Mouse (Mus musculus): ENCODE results near the gene Slco3a1. TPM values are rescaled to one million over a fixed set of nuclear protein-coding genes. Genes with fewer than 3 reads are reported as not detected.
A peak's percentile ranks its signal among the peaks of the same experiment; 100 is the strongest.

The Slco3a1 gene
- total RNA-seq, 2 experiments from 2014 or later, result 53.9 to 56.2 TPM

DNA sequence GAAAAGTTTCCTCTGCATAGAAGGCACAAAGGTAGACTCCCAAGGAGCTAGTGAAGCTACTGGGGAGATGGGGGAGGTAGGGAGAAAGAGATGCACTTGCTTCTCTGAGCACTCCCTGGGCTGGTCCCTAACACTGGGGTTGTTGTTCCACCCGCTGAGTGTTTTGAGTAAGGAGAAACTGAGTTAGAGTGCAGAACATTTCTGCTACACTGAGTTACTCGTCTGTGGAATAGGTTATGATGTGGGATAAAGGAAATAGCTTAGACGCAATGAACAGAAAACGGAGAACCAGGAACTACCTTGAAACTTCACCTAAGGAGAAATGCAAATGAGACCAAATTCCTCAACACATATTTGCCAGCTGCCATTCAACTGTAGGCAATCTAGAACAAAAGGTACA lies 155.4 kb downstream of the Slco3a1 start:
- DNase-seq (ENCODE audit: extremely low spot score in 1 of 2, low spot score in 1 of 2), result no peak

DNA sequence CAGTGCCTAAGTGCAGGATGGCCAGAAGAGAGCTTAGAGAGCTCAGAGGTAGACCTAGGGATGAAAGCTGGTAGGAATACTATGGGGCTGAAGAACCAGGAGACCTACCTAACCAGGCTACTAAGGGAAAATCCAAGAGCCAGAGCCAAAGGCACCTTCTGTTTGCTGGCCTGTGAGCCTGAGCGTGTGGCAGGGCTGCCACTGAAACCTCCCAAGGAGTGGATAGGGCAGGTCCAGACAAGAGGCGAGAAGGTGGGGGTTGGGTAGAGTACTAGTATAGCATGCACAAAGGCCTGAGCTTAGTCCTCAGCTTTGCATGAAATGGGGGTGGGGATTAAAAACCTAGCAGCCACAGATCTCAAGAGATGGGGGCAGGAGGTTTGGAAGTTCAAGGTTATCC lies 156.3 kb downstream of the Slco3a1 start:
- DNase-seq (ENCODE audit: extremely low spot score in 1 of 2, low spot score in 1 of 2), result no peak

DNA sequence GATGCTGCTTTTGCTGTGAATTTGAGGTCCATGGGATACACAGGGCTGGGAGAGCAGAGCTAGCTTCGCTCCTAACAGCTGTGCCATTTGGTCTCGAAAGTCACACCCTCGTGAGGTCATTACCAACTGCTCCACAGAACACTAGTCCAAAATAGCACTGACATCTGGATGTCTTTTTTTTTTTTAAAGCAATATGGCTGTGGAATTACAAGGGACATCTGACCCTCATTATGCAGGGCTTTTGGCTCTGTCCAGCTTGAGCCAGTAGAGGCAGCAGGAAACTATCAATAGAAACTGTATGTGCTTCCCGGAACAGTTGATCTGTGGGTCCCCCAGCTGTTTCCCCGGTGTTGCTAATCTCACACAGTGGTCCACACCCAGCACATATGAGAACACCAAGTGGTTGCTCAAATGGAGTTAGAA lies 163.1 kb downstream of the Slco3a1 start:
- no peak for DNase-seq (ENCODE audit: extremely low spot score in 1 of 2, low spot score in 1 of 2)

DNA sequence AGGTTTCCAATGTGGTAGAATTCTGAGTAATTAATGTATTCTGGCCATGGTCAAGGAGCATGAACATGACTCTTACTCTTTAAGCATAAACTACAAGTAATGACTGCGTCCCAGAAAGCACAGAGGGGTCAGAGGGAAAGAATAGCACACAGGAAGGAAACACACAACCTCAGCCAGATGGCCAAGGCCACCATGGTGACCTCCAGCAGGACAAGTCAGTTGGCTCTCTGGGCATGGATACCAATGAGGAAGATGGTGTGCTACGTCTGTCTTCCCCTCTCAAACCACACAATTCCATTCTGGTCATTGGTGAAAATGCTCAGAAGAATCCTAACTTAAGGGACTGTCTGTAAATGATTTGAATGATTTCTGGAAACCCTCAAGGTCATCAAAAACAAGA lies 165.0 kb downstream of the Slco3a1 start:
- DNase-seq (ENCODE audit: extremely low spot score in 1 of 2, low spot score in 1 of 2), result no peak

DNA sequence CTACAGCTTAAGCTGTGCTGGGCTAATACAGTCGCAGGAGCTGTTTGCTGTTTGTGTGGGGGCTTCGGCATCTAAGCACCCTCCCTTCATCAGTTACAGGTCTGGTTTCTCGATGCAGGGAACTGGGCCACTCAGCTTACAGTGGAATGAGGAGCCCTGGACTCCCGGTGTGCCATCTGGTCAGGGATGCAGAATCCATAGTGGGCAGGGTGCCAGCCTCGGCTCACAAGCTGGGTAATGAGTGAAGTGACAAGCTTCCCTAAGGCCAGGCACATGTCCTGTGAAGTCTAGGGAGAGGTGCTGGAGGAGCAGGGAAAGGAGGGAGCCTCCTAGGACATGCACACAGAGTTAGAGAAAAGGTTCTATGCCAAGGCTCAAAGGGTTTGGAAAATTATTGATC lies 168.3 kb downstream of the Slco3a1 start:
- peak in 1 of 2 experiments; percentile 38 for DNase-seq (ENCODE audit: extremely low spot score in 1 of 2, low spot score in 1 of 2)

DNA sequence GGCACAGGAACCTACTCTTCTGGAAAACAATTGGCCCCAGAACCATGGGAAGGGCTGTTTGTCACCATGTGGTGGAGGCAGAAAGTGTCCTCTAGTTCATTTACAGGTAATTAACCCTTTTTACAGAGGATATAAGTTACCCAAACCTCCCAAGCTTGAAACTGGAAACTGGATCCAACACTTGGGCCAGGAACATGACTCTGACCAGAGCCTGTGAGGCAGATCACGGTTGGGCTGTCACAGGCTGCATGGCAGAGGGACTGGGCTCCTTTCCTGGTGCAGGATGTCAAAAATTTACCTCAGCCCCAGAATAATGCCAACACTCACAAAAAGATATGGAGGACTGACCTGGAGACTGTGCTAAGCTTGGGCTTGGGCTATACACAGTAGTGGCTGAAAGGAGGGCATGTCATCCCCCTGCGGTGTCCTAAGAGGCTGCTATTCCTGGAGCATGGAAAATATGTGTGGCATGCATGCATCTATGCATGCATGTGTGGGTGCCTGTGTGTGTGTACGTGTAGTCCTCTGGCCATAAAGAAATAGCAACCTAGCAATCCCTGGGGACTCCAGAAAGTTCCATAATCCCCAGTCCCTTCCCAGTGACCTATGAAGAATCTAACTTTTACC lies 171.4 kb downstream of the Slco3a1 start:
- no peak for DNase-seq (ENCODE audit: extremely low spot score in 1 of 2, low spot score in 1 of 2)

DNA sequence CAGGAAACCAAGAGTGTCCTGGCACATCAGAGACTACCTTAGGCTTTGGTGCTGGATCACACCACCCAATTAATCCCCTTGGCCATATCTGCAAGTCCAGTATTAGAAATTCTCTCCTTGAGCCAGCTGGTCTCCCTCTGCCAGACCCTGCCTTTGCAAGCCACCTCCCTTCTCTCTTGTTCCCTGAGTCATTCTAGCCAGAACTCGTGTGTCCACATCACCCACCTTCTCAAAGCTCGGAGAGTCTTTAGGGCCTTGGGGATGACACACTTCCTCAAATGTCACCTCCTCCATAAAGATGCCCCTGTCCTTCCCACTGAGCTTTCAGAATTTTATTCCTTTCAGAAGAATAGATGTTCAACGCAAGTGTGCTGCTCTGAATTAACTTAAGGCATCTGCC lies 172.3 kb downstream of the Slco3a1 start:
- DNase-seq (ENCODE audit: extremely low spot score in 1 of 2, low spot score in 1 of 2), result no peak

DNA sequence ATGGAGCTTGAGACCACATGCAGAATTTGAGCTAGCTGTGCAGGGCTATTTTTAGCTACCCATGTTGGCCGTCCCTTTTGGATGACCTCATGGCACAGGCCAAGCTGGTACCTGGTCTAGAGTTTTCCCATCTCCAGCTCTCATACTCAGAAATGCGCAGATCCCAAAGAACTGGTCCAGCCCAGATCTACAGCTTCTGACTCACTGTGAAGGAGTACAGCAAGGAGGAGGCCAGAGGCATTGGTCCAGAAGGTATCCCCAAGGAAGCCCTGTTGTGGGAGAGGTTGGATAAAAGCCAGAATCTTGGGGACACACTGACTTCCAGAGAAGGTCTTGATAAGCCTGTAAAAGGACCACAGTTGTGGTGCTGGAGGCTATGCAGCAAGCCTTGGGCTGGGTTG lies 172.7 kb downstream of the Slco3a1 start:
- no peak for DNase-seq (ENCODE audit: extremely low spot score in 1 of 2, low spot score in 1 of 2)

DNA sequence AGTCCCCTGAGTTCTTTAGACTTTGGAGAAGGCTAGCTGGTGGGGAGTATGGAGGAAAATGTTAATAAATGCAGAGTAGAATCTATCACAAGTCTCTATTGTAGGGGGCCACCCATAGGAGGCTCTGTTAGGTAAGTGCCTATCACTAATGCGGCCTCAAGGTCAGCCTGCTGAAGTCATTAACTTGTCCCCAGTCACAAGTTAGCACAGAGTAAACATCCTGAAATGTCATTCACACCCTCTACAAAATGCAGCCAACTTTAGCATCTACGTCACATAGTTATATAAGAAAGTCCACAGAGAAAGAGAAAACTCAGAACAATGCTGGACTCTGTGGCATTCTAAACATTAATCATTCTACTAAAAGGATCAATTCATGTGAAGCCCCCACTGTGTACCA lies 173.5 kb downstream of the Slco3a1 start:
- DNase-seq (ENCODE audit: extremely low spot score in 1 of 2, low spot score in 1 of 2), result no peak

DNA sequence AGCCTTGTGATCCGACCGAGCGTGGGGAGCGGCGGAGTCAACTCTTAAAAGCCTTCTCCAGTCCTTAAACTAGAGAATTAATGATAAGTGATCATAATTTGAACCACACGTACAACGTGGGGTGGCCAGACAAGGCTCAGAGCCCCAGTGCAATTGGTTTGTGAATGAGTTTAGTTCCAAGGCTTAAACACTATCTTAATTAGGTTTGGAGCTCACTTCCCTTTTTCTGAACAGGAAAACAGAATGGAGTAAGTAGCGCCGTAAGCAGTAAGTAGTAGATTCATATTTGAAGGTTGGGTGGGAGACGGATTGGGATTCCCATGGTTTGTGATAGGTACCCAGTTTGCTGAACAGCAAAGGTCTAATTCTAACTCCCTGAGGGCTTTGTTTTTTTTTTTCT lies 176.7 kb downstream of the Slco3a1 start:
- DNase-seq (ENCODE audit: extremely low spot score in 1 of 2, low spot score in 1 of 2), result no peak

DNA sequence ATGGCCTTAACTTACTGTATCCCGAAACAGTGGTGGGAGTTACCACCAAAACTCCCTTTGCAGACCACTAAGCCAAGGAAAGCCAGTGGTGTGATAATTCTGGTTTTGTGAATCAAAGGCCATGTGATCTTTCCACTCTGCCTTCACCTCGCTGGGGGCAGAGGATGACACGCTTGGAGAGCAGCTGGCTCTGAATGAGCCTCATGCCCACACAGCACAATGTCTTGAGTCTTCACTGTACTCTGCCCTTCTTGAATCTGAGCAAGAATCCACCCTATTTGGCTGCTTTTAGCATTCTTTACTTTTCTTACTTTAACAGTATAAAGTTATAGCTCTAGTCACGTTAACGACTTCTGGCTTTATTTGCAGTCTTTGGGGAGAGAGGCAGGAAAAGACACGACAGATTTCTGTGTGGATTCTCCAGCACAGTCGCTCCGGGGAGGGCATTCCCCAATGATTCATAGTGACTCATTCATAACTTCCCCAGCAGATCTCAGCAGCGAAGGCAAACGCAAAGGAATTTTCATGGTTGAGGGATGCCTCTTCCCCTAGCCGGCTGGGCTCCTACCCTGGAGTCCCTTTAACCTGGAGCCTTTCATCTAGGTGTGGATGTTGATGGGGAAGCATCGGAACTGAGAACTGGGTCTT lies 178.1 kb downstream of the Slco3a1 start:
- no peak for DNase-seq (ENCODE audit: extremely low spot score in 1 of 2, low spot score in 1 of 2)

DNA sequence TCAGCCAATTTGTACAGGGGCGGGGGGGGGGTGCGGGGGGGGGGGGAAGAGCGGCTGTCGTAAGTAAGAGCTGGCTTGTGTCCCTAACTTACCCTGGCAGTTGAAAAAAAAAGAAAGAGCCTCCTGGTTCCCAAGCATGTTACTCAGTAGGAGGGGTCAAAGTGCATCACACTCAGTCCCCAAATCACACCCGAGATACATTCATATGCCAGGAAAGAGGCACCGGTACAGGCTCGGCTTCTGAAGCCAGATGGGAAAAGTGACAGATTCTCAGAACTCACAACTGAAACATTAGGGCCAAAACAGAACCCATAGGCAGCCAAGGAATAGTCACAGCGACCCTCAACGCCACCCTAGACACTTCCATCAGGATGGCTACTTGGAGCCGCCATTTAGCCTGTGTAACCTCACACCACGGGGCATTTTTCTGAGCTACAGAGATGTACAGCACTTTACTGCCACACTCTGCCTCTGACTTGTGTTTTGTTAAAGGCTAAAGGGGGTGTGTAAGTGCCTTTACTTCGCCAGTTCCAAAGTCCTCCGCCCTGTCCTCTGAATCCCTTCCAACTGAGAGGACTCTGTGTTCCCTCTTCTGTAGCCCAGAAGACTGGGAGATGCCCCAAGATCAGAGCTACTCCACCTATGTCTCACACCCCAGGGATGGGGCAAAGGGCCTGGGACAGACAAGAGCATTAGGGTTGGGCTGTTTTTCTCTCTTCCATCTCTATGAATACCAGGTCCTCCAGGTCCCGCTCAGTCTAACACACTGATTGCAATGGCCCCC lies 179.2 kb downstream of the Slco3a1 start:
- DNase-seq (ENCODE audit: extremely low spot score in 1 of 2, low spot score in 1 of 2), result no peak

DNA sequence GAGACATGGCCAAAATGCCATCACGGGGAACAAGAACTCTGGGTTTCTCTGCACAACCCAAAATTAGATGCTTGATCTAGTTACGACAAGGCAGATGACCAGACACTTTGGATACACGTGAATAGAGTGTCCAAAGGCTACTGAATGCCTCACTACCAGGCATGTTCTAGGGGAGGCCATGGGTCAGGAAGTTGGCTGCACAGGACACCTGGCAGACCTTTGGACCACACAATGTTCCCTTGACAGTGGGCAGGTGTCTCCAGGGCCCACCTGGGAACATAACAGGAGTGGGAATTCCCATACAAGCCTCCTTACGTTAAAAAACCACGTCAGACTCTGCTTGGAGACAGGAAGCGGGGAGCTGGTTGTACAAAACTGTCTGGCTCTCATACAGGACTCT lies 181.5 kb downstream of the Slco3a1 start:
- no peak for DNase-seq (ENCODE audit: extremely low spot score in 1 of 2, low spot score in 1 of 2)

DNA sequence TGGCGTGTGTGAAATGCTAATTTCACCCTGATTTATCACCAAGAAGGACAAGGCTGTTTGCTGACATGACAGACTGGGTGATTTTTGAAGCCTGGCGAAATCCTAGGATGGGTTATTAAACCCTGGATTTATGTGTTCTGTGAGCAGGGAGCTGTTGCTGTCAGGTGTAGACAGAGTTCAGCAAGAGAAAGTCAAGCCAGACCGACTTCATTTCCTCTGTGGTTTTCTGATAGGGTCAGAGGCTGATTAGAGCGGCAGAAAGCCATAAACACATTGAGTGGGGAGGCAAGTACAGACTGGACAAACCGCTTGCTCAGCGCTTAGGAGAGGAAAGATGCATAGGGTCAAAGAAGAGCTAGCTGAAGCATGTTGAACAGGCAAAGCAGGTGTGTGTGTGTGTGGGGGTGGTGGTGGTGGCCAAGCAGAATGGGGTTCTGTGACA lies 182.4 kb downstream of the Slco3a1 start:
- no peak for DNase-seq (ENCODE audit: extremely low spot score in 1 of 2, low spot score in 1 of 2)

DNA sequence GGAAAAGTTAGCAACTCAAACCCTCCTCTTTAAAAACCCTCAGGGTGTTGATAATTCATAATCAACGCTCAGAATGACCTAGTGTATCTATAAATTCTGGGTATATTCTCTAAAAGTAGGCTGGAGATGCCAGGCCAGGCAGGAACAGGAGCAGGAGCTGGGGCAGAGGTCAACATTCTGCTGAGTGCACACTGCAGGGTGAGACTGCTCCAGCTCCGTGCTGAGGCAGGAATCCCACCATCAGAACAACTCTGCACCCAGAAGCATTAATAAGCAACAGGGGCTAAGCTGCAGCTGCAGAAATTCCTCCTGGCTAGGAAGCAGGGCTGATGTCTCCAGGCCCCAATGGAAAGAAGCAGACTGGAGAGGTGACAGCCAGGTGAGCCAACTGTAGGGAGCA lies 182.9 kb downstream of the Slco3a1 start:
- DNase-seq (ENCODE audit: extremely low spot score in 1 of 2, low spot score in 1 of 2), result no peak

DNA sequence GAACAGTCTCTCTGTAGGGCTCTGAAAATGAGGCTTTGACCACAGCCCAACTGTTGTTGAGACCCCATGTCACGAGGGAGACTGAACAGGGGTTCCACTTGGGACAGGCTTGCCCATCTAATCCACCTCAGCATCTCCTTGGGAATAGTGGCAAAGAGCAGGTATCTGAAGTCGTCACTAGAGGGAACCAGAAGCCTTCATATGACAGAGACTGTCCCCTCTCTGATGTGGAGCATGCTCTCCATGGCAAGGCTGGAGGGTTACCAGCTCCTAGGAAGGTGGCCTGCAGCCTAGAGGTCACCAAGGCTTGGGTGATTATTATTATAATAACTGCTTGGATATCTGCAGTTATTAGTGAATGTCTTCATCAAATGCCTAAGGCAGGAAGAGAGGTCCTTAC lies 183.4 kb downstream of the Slco3a1 start:
- DNase-seq (ENCODE audit: extremely low spot score in 1 of 2, low spot score in 1 of 2), result no peak

DNA sequence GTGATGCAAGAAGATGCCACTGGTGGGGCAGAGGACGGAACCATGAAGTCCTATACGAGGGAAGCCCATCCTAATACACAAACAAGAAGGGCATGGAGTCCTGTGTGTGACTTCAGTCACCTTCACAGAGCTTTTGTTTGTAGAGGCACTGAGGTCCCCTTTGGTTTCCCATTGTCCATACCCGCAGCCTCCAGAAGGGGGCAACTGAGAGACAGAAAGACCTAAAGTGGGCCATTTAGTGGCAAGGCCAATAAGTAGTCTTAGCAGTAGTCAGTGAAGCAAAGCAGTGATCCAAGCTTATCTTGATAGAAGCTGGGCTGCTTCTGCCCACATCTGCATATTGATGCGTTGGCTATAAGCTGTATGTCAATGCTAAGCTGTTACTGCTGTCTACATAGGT lies 184.9 kb downstream of the Slco3a1 start:
- DNase-seq (ENCODE audit: extremely low spot score in 1 of 2, low spot score in 1 of 2), result peak in 1 of 2 experiments; percentile 38

DNA sequence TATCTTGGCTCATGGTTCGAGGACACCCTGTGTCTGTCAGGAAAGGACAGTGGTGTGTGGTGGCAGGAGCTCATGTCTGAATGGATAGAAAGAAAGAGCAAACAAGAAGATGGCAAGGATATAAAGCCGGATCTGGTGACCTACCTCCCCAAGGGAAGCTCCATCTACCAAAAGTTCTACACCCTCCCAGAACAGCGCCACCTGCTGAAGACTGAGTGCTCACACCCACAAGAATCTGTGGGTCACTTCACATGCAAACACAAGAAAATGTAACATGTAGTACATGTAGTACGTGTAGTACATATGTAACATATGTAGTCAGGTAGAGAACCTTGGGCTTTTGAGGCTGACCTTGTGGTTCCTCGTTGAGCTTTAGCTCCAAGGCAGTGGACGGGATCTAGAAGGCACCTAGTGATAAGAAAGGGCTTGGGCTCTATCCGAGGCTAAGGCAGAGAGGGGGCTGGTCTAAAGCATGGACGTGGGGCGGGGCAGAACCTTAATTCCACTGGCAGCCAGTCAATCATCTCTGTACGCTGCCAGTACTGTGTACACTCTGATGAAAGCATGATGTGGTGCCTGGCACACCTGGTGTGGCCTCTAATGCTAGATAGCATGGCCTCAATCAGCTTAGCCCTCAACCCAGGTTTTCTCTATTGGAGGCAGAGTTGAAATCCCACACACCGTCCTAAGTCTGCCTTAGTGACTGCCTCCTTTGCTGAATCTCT lies 186.2 kb downstream of the Slco3a1 start:
- no peak for DNase-seq (ENCODE audit: extremely low spot score in 1 of 2, low spot score in 1 of 2)

DNA sequence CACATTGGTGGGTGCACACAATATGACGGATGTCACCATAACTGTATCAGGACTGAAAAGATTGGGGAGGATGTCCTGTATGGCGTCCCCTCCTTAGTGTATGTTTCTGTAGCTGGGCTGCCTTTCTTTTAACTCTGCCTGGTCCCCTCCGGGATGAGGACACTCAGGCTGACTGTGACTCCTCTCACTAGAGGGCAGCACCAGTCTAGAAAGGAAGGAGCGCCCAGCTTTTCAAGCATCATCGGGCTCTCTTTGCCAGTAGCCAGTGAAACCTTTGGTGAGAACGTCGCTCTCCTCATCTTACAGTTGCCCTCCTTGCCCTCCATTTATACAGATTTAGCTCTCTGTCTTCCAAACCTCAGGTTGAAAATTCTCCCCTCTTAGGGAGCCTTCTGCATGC lies 187.2 kb downstream of the Slco3a1 start:
- DNase-seq (ENCODE audit: extremely low spot score in 1 of 2, low spot score in 1 of 2), result peak; percentile 34 to 63

DNA sequence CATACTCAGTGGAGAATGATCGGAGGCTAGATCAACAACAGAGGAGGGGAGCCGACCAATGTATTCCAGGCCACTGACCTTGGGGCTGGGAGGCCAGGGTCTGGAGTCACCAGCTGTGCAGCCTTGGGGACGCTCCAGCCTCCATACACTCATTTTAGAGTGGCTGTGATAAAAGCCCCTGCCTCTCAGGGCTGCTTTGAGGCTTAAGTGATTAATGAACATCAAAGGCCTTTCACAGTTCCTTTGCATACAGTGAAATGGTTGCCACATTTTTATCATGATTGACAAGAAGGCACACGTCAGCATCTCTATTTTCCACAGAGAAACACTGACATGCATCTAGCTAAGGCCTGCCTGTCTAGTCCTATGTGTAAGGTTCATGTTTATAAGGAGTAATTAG lies 189.0 kb downstream of the Slco3a1 start:
- no peak for DNase-seq (ENCODE audit: extremely low spot score in 1 of 2, low spot score in 1 of 2)

DNA sequence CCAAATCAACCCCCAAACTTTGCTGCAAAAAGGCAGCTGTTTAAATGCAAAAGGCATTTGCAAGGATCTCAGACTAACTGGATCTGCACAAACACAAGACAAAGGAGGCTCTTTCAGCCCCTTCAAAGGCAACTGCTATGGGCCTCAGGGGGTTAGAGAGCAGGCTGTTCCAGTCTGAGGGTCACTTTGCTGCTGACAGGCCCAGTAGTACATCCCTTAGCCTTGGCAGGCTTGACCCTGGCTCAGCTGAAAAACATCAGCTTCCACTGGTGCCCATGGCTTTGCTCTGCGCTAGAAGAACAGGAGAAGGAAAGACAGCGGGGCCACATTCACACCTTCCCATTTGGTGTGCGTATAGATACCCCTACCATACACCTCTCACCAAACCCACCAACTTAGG lies 189.6 kb downstream of the Slco3a1 start:
- no peak for DNase-seq (ENCODE audit: extremely low spot score in 1 of 2, low spot score in 1 of 2)
